Mouse (Mus musculus) T-helper 17 cell (primary cell): ENCODE measurements around the gene Adora2a.
"Not testable (repeated sequence)": the region's sequence is repeated elsewhere in the genome, so short reads cannot be mapped to it uniquely, and the experiment has no call there.

Experiments used
- in situ Hi-C, 2 experiments: fragments of 300-600 bp; cut with MboI, MseI; formaldehyde crosslinking; loops; 1 replicate in 1 of 2; 2 replicates in 1 of 2; pipeline ENCODE4 v1.15.1; 2025; ENCODE audit warnings: high pct_unique_total_duplicates in 2 of 2

The Adora2a gene

DNA sequence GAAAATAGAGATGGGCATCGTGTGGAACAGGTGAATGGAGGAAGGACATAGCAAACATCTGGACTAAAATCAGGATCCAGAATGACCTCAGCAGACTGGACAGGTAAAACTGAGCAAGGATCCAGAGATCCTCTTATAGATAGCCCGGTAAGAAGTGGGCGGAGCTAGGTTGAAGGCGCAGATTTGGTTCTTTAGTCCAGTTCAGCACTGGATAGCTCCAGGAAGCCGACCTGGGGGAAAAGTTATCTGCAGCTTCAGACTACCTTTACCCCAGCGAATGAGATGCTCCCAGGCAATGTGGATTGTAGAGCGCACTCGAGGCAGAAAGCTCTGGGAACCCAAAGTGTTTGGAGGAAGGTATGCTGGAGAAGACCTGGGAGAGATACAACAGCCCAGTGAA, 25.3 kb downstream of the Adora2a start:
- in situ Hi-C loops, result no loop called here

GRCm38 (mm10) chr10:75344563-75344962, 27.9 kb downstream of the Adora2a start:
- in situ Hi-C loops, result not testable (repeated sequence)

- in situ Hi-C loops, result no loop called here
Measured at GRCm38 (mm10) chr10:75345265-75345664, 28.6 kb downstream of the Adora2a start.

GRCm38 (mm10) chr10:75350564-75350963, 33.9 kb downstream of the Adora2a start:
- in situ Hi-C loops, result no loop called here

DNA sequence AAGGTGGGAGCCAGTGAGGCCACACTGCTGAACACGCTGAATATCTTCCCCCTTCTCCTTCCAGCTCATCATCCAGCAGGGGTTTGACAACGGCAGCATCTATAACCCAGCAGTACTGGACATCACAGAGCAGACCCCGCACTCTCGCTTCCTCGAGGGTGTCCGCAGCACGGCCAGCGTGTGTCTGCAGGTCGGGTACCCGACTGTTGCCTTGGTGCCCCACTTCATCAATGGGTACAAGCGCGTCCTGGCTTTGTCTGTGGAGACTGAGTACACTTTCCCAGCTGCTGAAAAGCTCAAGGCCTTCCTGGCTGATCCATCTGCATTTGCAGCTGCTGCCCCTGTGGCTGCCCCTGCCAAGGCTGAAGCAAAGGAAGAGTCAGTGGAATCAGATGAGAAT, 35.9 kb downstream of the Adora2a start:
- in situ Hi-C loops, result no loop called here

GRCm38 (mm10) chr10:75353838-75354241, 37.2 kb downstream of the Adora2a start:
- in situ Hi-C loops, result not testable (repeated sequence)

DNA sequence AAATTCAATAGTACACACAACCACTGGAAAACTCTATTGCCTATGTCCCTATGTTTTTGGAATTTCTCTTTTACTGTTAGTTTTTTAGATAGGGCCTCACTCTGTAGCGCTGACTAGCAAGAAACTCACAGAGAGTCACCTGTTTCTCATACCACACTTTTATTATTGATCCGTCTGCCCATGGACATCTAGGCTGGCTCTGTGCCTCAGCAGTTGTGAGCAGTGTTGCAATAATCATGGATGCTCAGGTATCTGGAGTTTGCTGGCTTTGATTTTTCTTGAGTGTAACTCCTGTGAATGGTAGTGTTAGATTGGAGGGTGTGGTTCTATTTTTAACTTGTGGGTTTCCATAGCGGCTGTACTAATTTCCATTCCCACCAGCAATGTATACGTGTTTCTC, 38.7 kb downstream of the Adora2a start:
- in situ Hi-C loops, result no loop called here

- in situ Hi-C loops, result not testable (repeated sequence)
Measured at GRCm38 (mm10) chr10:75364214-75364690, 47.6 kb downstream of the Adora2a start.

DNA sequence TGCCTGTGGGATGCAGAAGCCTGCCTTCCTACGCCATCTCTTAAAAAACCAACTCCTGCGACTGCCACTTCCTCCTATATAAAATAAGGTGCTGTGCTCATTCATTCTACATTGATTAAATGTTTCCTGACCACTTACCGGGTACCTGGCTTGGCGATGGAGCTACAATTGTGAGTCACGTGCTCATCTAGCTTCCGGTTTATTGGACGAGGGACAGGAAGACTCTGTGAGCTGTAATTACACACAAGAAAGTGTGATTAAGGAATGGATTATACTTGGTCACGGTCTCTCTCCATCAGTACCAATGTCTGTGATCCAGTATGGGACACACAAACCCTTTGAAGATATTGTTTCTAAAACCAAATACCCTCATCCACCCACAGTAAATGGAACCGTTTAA, 48.1 kb downstream of the Adora2a start:
- in situ Hi-C loops, result no loop called here

DNA sequence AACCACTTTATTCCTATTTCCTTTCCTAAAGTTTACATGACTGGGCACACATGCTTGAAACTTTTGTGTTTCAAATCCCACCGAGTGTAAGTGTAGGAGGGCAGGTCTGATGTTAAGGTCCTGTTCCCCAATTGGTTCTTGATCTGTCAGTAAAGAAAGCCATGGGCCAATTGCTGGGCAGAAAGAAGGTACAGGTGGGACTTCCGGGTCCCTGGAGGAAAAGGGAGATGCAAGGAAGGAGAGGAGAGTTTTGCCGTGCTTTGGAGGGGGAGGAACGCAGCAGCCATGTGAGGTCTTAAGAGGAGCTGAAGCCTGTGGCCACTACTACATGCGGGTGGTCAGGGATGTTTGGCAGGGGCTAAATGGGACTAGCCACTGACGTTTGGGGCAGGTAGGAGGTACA, 48.6 kb downstream of the Adora2a start:
- in situ Hi-C loops, result no loop called here

GRCm38 (mm10) chr10:75373655-75374351, 57.1 kb downstream of the Adora2a start:
- in situ Hi-C loops, result loop anchor here (5.0 kb wide), 1 partner anchor 83 kb away; no protein-coding TSS in a partner anchor

DNA sequence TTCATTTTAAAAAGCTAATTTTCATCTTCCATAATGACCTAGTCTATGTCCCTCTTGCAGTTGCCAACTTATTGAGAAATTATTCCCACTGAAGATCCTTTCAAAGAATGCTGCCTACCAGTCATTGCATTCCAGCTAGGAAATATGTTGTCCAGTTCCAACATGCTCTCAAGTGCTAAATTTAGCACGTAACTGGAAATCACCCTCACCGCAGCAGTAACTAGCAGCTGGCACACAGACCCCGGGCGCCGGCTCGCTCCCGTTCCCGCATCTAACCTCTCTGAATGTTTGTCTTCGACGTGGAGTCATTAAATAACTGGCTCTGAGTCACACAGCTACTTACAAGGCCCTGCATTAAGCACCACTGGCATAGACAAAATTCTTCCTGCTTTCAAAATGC, 62.0 kb downstream of the Adora2a start:
- in situ Hi-C loops, result no loop called here
